Mouse (Mus musculus): Measurements from ENCODE around the gene Clasp1.

DNA sequence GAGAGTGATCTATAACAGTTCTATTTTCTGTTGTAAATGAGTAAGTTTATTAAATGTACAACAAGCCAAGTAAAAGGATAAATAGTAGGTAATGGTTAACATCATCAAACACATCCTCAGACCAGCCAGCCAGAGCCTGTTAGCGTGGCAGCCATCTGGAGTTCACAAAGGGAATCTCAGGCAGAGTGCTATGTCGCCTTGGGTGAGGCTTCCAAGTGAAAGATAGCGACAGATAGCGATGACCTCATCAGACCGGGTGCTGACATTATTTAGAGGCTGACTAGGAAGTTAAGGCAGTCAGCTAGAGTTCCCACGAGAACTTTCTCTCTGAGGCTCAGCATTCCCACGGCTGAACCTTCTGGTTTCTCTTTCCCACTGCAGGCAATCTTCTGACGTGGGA, 83.5 kb downstream of the Clasp1 start:
- TF ChIP-seq POLR2A (IDR thresholded peaks at IDR 0.05; ENCODE audit: borderline replicate concordance, extremely low read depth, insufficient read depth, insufficient read length, poor library complexity, severe bottlenecking) (no peak), CTCF (IDR thresholded peaks at IDR 0.05; ENCODE audit: borderline replicate concordance, extremely low read depth, insufficient read depth, insufficient read length) (no peak)
